Mouse (Mus musculus) heart, embryonic 13.5 days (tissue): ENCODE measurements at regions not wholly inside any gene's neighbourhood (a gene's known extent, or its start where the extent isn't known, plus 50 kb on each side); places are given as distances from the start of the nearest gene placed in this dataset.
"Not testable (repeated sequence)": the region's sequence is repeated elsewhere in the genome, so short reads cannot be mapped to it uniquely, and the experiment has no call there.

Source experiments
- ATAC-seq: fragments of 200-750 bp; cut with Nextera tagmentation; 2 replicates; pipeline ENCODE4 v1.8.0; 2017; ENCODE audit warnings: moderate TSS enrichment; ENCODE audit not compliant: insufficient number of reproducible peaks, low FRiP score, low TSS enrichment; ENCODE audit errors: extremely low read depth
- H3K27ac ChIP-seq: fragments of 300-500 bp; sonication (generic); replicated peaks from 2 replicates; pipeline ENCODE4 v1.5.1; 2015; ENCODE audit warnings: moderate library complexity, mild to moderate bottlenecking, inconsistent platforms
- H3K27me3 ChIP-seq: fragments of 300-500 bp; sonication (generic); replicated peaks from 2 replicates; pipeline ENCODE4 v1.6.1; 2015; ENCODE audit warnings: mild to moderate bottlenecking, inconsistent platforms
- H3K36me3 ChIP-seq: fragments of 300-500 bp; sonication (generic); 2 replicates; pipeline ENCODE4 v1.6.1; 2015; ENCODE audit warnings: mild to moderate bottlenecking, inconsistent platforms
- H3K4me1 ChIP-seq: fragments of 300-500 bp; sonication (generic); 2 replicates; pipeline ENCODE4 v1.6.1; 2015; ENCODE audit warnings: inconsistent platforms
- H3K4me2 ChIP-seq: fragments of 300-500 bp; sonication (generic); 2 replicates; pipeline ENCODE4 v1.6.1; 2015; ENCODE audit warnings: inconsistent platforms, mild to moderate bottlenecking, moderate library complexity
- H3K4me3 ChIP-seq: fragments of 300-500 bp; sonication (generic); 2 replicates; pipeline ENCODE4 v1.5.1; 2015; ENCODE audit warnings: moderate library complexity, mild to moderate bottlenecking, inconsistent platforms
- H3K9ac ChIP-seq: fragments of 300-500 bp; sonication (generic); 2 replicates; pipeline ENCODE4 v1.6.1; 2015; ENCODE audit warnings: inconsistent platforms, mild to moderate bottlenecking, moderate library complexity
- H3K9me3 ChIP-seq: fragments of 300-500 bp; sonication (generic); 2 replicates; pipeline ENCODE4 v1.6.1; 2016; ENCODE audit warnings: inconsistent platforms
- WGBS: fragments of 180-500 bp; shearing (Covaris S2); methylation state at CpG from one replicate; pipeline ENCODE4 v1.1.7; 2015; ENCODE audit warnings: mixed read lengths; 5-methylcytosine and 5-hydroxymethylcytosine counted together

DNA sequence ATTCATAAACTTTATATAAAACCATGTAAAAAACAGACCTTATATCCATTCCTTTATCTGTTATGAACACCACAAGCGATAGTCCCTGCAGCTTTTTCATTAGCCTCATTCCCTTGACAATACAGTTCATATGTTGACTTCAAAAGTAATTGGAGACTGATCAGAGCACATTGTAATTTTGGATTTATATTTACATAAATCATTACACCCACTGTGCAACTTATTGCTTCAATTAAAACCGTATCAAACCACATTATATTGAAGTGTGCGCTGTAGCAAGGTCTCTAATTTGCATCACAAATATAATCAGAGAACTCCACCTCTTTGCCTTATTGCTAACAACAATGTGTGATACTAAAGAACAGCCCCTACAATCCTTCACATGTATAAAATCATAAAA is 336.2 kb upstream of the Htr2a start:
- ATAC-seq: no peak
- no peak overlapping the region for H3K27ac ChIP-seq
- no peak overlapping the region for H3K9ac ChIP-seq
- no peaks in the 10 kb centered on the region for H3K4me1 ChIP-seq
- H3K4me2 ChIP-seq: no peak overlapping the region
- no peaks in the 10 kb centered on the region for H3K27me3 ChIP-seq
- H3K4me3 ChIP-seq: no peak overlapping the region
- no peaks in the 10 kb centered on the region for H3K9me3 ChIP-seq
- no peaks in the 10 kb centered on the region for H3K36me3 ChIP-seq
- 76% methylated on average over 3 of the region's 3 CpGs for WGBS

- Histone ChIP-seq H3K4me3 (no peak overlapping the region), H3K4me2 (no peak overlapping the region), H3K27me3 (no peaks in the 10 kb centered on the region), H3K4me1 (no peaks in the 10 kb centered on the region), H3K36me3 (no peaks in the 10 kb centered on the region), H3K9ac (no peak overlapping the region), H3K27ac (no peak overlapping the region), H3K9me3 (no peaks in the 10 kb centered on the region)
- 78% methylated on average over 16 of the region's 16 CpGs for WGBS
- no peak for ATAC-seq
Measured at GRCm38 (mm10) chr14:74306717-74307307, 333.8 kb upstream of the Htr2a start.

DNA sequence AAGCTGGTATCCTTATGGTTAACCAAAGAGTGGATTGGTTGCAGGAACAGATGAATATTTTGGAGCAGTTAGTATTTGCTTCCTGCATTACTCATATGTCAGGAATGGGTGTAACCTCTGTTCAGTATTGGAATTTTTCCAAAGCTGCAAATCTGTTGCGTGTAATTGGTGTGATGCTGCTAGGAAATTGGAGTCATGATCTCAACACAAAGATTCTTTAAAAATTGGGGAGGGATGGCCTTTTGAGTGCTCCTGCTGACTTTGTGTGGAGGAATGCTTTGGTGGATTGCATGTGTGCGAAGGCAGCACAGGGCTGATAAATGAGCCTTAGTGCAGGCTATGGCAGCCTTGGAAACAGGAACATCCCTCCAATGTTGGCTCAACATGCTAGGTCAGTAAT is 331.2 kb upstream of the Htr2a start:
- H3K27me3 ChIP-seq, H3K4me3 ChIP-seq, H3K9me3 ChIP-seq, H3K36me3 ChIP-seq, H3K9ac ChIP-seq, H3K27ac ChIP-seq, ATAC-seq, H3K4me1 ChIP-seq, H3K4me2 ChIP-seq: not testable (repeated sequence)
- 56% methylated on average over 2 of the region's 2 CpGs for WGBS

GRCm38 (mm10) chr14:74327291-74327690 is 313.3 kb upstream of the Htr2a start:
- no peaks in the 10 kb centered on the region for H3K9me3 ChIP-seq
- no peak overlapping the region for H3K4me3 ChIP-seq
- H3K9ac ChIP-seq: no peak overlapping the region
- H3K36me3 ChIP-seq: no peaks in the 10 kb centered on the region
- H3K4me2 ChIP-seq: no peak overlapping the region
- ATAC-seq: no peak
- no peaks in the 10 kb centered on the region for H3K27me3 ChIP-seq
- no peak overlapping the region for H3K27ac ChIP-seq
- peaks cover 3% of the 10 kb centered on the region; the same call in 1 of the 2 replicates for H3K4me1 ChIP-seq
- WGBS: 55% methylated on average over 1 of the region's 1 CpGs

DNA sequence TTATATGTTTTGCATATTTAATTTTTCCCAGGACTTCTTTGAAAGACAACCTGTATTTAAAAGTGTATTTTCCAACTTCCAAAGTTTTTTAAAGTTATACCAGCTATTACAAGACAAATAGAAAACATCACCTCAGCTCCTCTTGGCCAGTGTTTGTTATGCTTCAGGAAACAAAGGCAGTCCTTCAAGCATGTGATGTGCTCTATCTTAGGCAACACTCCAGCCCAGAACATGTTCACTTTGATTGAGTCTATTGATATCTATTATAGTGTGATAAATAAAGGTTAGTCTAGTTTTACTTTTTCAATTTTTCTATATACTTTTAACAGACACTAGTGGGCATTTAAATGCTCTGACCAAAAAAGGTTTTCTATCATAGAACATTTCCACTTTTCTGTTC is 289.9 kb upstream of the Htr2a start:
- ATAC-seq: no peak
- Histone ChIP-seq H3K27ac (no peak overlapping the region), H3K4me2 (no peak overlapping the region), H3K36me3 (no peaks in the 10 kb centered on the region), H3K4me3 (no peak overlapping the region), H3K27me3 (no peaks in the 10 kb centered on the region), H3K9ac (no peak overlapping the region), H3K4me1 (no peaks in the 10 kb centered on the region), H3K9me3 (no peaks in the 10 kb centered on the region)

DNA sequence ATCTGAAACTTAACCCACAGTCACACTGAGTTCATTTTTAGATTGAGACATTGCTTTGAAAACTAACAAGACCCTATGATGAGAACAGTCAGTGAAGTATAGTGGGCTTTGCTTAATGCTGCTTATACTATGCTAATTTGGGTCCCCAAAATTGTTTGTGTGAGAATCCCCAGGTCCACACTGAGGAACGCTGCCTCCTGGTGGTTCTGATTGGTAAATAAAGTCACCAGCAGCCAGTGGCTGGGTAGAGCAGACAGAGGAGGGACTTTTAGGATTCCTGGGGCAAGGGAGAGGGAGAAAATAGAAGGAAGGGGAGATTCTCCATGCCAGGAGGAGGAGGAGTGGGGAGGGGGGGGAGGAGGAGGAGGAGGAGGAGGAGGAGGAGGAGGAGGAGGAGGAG is 288.4 kb upstream of the Htr2a start:
- Histone ChIP-seq H3K9ac (no peak overlapping the region), H3K27ac (no peak overlapping the region), H3K4me1 (no peaks in the 10 kb centered on the region), H3K27me3 (no peaks in the 10 kb centered on the region), H3K4me3 (no peak overlapping the region), H3K4me2 (no peak overlapping the region), H3K36me3 (no peaks in the 10 kb centered on the region), H3K9me3 (no peaks in the 10 kb centered on the region)
- 23% methylated on average over 1 of the region's 1 CpGs for WGBS
- ATAC-seq: no peak

GRCm38 (mm10) chr14:74358730-74359444 is 281.8 kb upstream of the Htr2a start:
- no peaks in the 10 kb centered on the region for H3K4me1 ChIP-seq
- 70% methylated on average over 5 of the region's 5 CpGs for WGBS
- H3K9me3 ChIP-seq: no peaks in the 10 kb centered on the region
- H3K9ac ChIP-seq: no peak overlapping the region
- ATAC-seq: no peak
- H3K4me3 ChIP-seq: no peak overlapping the region
- H3K27ac ChIP-seq: no peak overlapping the region
- no peaks in the 10 kb centered on the region for H3K36me3 ChIP-seq
- no peak overlapping the region for H3K4me2 ChIP-seq
- H3K27me3 ChIP-seq: no peaks in the 10 kb centered on the region

DNA sequence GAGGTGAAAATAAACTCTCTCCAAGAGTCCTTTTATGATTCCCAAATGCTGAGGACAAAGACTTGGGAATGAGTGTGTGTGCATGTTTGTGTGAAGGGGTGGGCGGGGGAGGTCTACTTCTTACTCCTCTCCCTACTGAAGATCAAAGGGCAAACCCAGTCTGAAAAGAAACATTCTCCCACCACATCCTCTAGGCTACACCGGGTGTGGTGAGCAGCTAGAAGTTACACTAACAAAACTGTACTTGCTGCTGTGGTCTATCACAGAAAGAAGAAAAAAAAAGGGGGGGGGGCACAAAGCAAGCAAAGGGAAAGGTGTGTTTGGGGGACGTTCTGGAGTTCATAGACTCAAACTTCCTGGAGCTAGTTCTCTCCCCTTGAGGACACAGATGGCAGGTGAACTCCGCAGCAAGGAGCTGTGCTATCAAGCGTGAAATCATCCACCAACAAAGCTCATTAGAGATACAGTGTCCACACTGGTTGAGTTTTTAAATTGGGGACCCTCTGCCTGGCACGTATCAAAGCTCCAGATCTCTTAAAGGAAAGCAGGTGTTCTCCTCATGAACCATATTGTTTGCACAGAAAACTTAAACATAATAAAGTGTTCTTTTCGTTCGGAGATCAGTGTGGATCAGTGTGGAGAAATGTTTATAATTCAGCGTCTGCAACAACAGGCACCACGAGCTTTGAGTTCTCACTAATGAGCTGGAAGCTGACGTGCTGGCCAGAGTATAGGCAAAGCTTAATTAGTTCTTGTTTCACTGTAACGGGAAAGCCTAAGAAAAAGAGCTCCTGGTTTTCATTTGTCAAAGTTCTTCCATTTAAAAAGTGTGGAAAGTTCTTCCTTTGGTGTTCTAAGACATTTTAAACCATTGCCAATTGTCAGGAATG is 280.7 kb upstream of the Htr2a start:
- no peak overlapping the region for H3K9ac ChIP-seq
- H3K9me3 ChIP-seq: no peaks in the 10 kb centered on the region
- H3K4me1 ChIP-seq: no peaks in the 10 kb centered on the region
- ATAC-seq: no peak
- H3K4me3 ChIP-seq: no peak overlapping the region
- H3K27me3 ChIP-seq: no peaks in the 10 kb centered on the region
- no peak overlapping the region for H3K4me2 ChIP-seq
- H3K36me3 ChIP-seq: no peaks in the 10 kb centered on the region
- 64% methylated on average over 12 of the region's 12 CpGs for WGBS
- H3K27ac ChIP-seq: no peak overlapping the region

GRCm38 (mm10) chr14:74384481-74384880 is 256.2 kb upstream of the Htr2a start:
- no peak overlapping the region for H3K4me3 ChIP-seq
- 74% methylated on average over 7 of the region's 7 CpGs for WGBS
- H3K27ac ChIP-seq: no peak overlapping the region
- no peak overlapping the region for H3K4me2 ChIP-seq
- no peak for ATAC-seq
- H3K4me1 ChIP-seq: no peaks in the 10 kb centered on the region
- no peaks in the 10 kb centered on the region for H3K9me3 ChIP-seq
- H3K27me3 ChIP-seq: no peaks in the 10 kb centered on the region
- H3K9ac ChIP-seq: no peak overlapping the region
- no peaks in the 10 kb centered on the region for H3K36me3 ChIP-seq

DNA sequence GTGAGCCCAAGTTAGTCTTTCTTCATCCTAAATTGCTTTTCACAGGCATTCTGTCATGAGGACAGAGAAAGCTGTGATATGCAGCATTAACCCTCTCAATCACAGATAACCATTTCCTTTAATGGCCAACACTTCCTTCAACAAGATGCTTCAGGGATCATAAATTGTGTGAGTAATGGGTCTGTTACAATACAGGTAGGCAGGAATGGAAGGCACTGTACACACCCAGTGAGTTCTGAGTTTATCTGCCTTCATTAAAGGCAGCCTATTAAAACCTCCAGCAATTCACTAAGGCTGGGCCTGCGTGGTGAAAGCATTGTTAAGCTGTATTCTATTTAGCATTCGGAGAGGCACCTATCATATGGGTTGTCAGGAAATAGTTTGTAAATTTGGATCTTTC is 248.2 kb upstream of the Htr2a start:
- Histone ChIP-seq H3K4me3 (no peak overlapping the region), H3K9me3 (no peaks in the 10 kb centered on the region), H3K27me3 (no peaks in the 10 kb centered on the region), H3K4me2 (no peak overlapping the region), H3K4me1 (no peaks in the 10 kb centered on the region), H3K36me3 (no peaks in the 10 kb centered on the region), H3K9ac (no peak overlapping the region), H3K27ac (no peak overlapping the region)
- no peak for ATAC-seq
- WGBS: 66% methylated on average over 2 of the region's 2 CpGs

GRCm38 (mm10) chr14:74397202-74397601 is 243.4 kb upstream of the Htr2a start:
- Histone ChIP-seq H3K36me3 (no peaks in the 10 kb centered on the region), H3K27ac (no peak overlapping the region), H3K4me2 (no peak overlapping the region), H3K4me1 (no peaks in the 10 kb centered on the region), H3K9me3 (no peaks in the 10 kb centered on the region), H3K9ac (no peak overlapping the region), H3K27me3 (no peaks in the 10 kb centered on the region), H3K4me3 (no peak overlapping the region)
- WGBS: 71% methylated on average over 3 of the region's 3 CpGs
- no peak for ATAC-seq
